Mouse (Mus musculus) thymus, postnatal 25 days (tissue): ENCODE results near the gene 9130409I23Rik.

ENCODE experiments used
- DNase-seq: peaks from one replicate; pipeline ENCODE4 v3.0.0; 2022

Gene 9130409I23Rik

GRCm38 (mm10) chr1:181050937-181051336, at the start of gene 9130409I23Rik:
TSS of gene 9130409I23Rik (plus strand) at chr1:181051237.
- DNase-seq, result no peak

- DNase-seq, result no peak
Observed at GRCm38 (mm10) chr1:181001621-181002020, 49.4 kb upstream of the 9130409I23Rik start.

DNA sequence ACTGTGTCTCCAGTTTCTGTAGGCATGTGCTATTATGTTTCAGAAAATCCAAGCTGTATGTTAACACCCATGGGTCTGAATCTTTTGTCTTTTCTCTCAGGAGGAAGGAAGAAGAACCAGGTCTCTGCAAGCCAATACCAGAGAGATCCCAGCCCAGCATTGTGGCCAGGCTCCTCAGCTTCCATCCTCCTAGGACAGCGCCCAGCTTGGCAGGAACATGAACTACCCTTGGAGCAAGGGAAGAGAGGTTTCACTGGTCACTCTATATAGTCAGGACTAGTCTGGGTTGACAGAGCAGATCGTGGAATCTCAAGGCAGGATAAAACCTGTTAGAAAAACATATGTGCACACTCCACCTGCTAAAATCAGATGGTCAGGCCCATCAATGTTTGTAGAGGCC, 47.2 kb upstream of the 9130409I23Rik start:
- DNase-seq, result no peak

DNA sequence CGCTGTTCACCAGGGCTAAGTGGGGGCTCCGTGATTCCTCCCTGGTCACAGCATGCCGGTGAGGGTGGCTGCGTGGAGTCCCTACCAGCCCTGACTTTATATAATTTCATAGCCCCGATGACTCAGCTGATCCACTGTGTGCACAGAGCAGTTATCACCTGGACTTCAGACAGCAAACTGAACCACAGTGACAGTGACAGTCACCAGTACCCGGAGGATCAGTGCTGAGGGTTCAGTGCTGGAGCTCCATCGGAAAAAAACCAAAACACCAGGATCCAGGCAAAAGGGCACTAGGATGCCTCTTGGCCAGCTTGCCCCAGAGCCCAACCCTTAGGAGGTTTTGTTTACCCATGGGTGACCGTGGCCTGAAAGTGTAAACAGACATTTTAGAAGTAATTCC, 45.7 kb upstream of the 9130409I23Rik start:
- DNase-seq, result no peak

DNA sequence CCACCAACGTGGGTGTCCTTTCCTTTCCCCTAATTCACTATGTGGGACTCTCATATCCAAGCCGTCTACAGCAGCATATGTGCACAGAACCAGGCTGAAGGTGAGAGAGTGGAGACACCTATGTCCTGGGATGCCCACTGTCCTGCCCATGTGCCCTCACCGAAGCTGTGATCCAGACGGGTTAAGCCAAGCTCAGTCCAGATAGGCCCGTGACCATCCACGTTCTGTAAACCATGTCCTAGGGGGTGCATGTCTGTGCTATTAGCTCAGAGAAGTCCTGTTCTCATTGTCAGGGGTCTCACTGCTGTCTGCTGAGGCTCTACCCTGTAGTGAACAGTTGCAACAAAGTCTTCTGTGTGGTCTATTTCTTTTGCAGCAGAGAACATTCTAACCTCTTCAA, 43.2 kb upstream of the 9130409I23Rik start:
- no peak for DNase-seq

- no peak for DNase-seq
Observed at GRCm38 (mm10) chr1:181008266-181008665, 42.8 kb upstream of the 9130409I23Rik start.

DNA sequence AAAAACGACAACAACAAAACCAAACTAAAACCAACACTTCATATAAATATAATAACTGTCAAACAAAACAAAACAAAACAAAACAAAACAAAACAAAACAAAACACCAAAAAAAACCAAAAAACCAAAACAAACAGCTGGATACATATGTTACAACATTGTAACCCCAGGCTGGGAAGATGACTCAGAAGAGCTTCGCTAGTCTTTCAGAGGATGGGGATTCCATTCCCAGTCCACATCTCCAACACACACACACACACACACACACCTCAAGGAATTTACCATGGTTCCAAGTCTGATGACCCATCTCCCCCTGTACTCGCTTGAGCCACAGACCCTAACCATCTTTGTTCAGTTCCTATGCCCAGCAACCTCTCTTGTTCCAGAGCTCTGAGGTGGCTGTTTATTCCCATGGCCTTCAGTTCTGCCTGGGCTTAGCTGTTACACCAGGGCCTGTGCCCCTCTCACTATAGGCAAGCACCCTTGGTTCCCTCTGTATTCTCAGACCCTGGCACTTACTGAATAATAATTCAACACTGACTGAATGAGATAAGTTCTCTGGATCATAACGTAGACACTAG, 41.9 kb upstream of the 9130409I23Rik start:
- no peak for DNase-seq

GRCm38 (mm10) chr1:181009754-181010153, 41.3 kb upstream of the 9130409I23Rik start:
- DNase-seq, result no peak

GRCm38 (mm10) chr1:181010171-181010932, 40.7 kb upstream of the 9130409I23Rik start:
- DNase-seq, result no peak

GRCm38 (mm10) chr1:181011601-181012000, 39.4 kb upstream of the 9130409I23Rik start:
- no peak for DNase-seq

DNA sequence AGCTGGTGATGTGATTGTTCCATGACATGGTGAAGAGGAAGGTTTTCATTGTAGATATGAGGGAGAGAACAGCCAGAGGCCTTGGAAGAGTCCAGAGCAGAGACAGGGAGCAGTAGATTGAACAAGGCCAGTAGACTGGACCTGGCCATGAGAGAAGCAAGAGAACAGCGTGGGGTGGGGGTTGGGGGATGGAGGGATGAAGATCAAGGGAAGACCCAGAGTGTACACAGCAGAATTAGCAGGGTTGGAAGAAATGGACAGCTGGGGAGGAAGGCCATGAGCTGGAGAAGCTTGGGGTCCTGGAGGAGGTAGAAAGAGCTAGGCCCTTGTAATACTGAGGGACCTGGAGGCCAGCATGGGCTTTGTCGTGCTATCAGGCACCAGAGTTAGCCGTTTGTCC, 38.6 kb upstream of the 9130409I23Rik start:
- no peak for DNase-seq

DNA sequence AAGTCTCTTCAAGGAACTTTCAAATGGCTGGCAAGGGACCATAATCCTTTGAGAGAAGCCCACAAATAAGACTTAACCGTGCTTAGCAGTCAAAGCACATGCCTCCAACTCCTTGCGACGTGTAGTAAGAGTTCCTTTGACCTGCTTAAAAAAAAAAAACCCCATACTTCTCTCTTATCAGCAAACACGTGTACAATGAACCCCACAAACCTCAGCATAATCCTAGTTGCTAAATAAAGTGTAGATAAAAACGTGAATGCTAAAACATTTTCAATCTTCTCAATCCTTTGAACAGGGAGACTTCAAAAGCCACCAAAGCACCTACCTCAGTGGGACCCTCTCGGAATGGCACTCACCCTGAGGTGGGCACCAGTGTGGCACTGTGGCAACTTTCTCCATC, 37.6 kb upstream of the 9130409I23Rik start:
- DNase-seq, result no peak

DNA sequence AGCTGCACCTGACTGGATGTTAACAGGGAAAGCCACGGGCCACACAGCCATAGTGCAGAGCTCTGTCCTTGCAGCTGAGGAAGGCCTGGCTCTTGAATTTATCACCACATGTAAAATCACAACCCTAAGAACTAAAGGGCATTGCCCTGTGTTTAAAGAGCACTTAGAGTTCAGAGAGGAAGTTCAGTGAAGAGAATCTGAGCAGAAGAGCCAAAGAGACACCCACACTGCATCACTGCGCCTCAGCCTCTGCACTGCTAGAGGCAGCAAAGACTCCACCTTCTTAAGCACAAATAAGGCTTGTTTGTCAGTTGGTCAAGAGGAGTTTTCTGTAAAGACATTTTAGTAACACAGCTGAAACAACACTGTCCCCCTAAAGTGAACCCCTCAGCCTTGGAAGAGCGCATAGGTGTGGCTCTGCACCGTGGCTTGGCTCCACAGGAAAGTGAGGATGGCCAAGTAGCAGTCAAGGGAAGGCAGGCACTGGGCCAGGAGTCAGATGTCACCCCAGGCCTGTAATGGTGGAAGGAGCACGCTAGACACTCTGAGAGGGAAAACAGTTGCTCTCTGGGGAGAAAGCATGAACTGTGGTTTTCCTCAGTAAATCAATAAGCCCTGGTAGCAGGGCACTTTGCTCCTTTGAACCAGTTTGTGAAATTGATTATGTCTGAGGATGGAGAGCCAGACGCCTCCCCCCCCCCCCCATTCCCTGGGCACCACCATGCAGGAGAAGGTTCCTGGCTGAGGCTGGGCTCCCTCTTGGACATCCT, 36.1 kb upstream of the 9130409I23Rik start:
- DNase-seq, result no peak

- DNase-seq, result no peak
Observed at GRCm38 (mm10) chr1:181015558-181015957, 35.5 kb upstream of the 9130409I23Rik start.

- no peak for DNase-seq
Observed at GRCm38 (mm10) chr1:181016045-181016444, 35.0 kb upstream of the 9130409I23Rik start.

DNA sequence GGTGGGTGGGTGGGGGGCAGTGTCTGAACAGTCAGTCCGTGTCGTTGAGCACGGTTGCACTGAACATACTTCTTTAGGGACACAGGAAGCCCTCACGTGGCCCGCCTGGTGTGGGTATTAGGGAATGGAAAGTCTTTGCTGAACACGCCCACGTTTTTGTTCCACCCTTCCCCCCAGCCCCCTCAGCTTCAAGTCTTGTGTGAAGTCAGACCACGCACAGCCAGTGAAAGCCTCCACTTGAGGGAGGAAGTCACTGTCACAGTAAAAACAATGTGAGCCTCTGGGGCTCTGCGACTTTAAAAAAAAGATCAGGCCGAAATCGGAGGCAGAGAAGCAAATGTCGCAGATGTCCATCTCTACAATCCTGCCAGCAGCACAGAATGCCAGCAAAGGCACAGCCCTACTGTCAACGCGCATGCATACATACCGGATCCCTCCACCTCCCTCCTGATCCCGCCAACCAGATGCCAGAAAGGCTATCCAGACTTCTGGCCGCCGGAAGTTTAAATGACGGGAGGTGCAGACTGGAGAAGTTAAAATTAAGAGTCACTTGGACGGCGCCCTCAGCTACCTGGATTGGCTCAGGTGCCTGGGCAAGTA, 34.4 kb upstream of the 9130409I23Rik start:
- DNase-seq, result peak; percentile 62

DNA sequence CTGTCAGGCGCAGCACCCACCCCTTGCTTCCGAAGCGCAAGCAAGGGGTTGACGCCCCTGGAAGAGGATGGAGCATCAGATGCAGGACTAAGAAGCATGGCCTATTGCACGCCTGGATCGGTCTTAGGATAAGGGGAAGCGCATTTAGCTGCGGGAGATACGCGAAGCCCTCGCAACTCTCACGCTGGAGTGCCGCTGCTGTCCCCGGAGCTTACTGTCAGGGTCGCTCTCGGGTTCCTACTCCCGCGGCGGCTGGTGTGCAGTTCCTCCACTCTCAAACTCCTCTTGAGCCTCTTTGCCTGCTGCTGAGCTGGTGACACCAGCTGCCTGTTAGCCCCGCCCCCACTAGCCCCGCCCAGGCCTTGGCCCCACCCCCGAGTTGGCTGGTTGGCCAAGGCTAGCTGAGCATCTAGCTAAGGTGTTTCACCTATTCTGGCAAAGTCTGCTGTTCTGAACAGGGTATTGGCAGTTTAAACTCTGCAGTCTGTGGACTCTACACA, 33.8 kb upstream of the 9130409I23Rik start:
- peak; percentile 88 for DNase-seq

GRCm38 (mm10) chr1:181017890-181018420, 33.1 kb upstream of the 9130409I23Rik start:
- no peak for DNase-seq

GRCm38 (mm10) chr1:181020756-181021487, 30.1 kb upstream of the 9130409I23Rik start, which contains the start of gene Ephx1:
TSS of gene Ephx1 (minus strand) at chr1:181020904.
- no peak for DNase-seq

GRCm38 (mm10) chr1:181021488-181021865, 29.6 kb upstream of the 9130409I23Rik start:
- DNase-seq, result no peak

DNA sequence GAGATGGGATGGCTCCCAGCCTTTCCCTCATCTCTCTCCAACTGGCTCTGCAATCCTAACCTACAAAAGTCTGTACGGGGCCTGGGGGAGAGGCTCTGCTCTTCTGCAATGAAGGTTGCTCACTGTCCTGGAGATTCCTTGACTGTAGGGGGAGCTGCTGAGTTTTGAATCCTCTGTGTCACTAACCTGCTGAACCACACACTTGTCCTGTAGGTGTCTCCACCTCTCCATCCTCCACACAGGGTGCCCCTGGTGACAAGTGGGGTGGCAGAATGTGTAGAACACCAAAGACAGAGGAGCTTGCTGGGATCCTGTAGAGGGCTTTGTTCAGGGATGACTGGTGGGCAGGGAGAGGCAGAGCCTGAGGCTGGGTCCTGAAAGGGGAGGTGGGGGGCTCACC, 28.8 kb upstream of the 9130409I23Rik start:
- DNase-seq, result peak; percentile 86
